ENCODE assay signal across 8 mouse cellular contexts in the genomic region with DNA sequence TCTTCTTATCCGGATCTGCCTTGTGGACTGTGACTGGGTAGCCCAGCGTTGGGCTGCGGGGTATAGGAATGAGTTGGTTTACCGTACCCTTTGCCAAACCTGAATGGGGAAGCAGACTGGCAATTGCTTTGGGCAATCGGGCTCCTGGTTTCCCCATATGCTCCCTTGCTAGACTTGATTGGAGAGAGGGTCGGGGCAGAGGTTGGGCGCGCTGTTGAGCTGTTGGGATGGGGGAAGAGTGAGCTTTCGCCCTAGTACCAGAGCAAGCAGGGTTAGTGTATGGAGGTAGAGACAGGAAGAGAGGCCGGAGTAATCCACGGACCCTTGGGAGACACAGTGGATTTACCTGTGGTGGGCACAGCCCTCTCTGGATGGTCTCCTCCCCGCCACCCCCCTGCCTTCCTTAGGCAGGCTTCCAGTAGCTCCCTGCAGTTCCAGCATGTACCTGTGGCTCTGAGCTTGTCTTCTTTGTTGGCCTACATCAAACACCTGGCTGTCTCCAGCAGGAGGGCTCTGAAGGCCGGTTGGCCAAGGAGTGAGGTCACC. TPM values are rescaled to one million over a fixed set of nuclear protein-coding genes. Genes with fewer than 3 reads are reported as not detected.
DNase-seq lines count a peak whose midpoint lies in the region; ATAC-seq lines count a peak whose summit lies in the region.

No protein-coding gene starts in this region.

- WGBS in heart, embryonic 12.5 days = 4% methylated on average over 13 of the region's 13 CpGs
- 3% methylated on average over 13 of the region's 13 CpGs for WGBS in forebrain, embryonic 13.5 days
- 5% methylated on average over 13 of the region's 13 CpGs for WGBS in limb, embryonic 10.5 days
- 7% methylated on average over 13 of the region's 13 CpGs for WGBS in midbrain, embryonic 14.5 days

- peak overlapping the region; percentile 98; the same call in 1 of the 2 replicates for H3K27ac ChIP-seq in heart, embryonic 12.5 days (ENCODE audit: poor library complexity, severe bottlenecking)
- peak overlapping the region; percentile 87 for H3K27ac ChIP-seq in brown adipose tissue, adult 24 weeks (replicated peaks; ENCODE audit: low read depth, low read length)
- peak overlapping the region; percentile 92 for H3K27ac ChIP-seq in forebrain, embryonic 13.5 days
- peak overlapping the region; percentile 92 for H3K27ac ChIP-seq in limb, embryonic 10.5 days
- H3K27ac ChIP-seq in midbrain, embryonic 14.5 days (replicated peaks; ENCODE audit: low read depth, low read length) = peak overlapping the region; percentile 89

- peak overlapping the region; percentile 96 for H3K9ac ChIP-seq in heart, embryonic 12.5 days
- H3K9ac ChIP-seq in forebrain, embryonic 13.5 days = peak overlapping the region; percentile 88
- peak overlapping the region; percentile 84 for H3K9ac ChIP-seq in midbrain, embryonic 14.5 days (replicated peaks; ENCODE audit: low read length)

- H3K9me3 ChIP-seq in heart, embryonic 12.5 days (replicated peaks) = no peaks in the 10 kb centered on the region
- H3K9me3 ChIP-seq in forebrain, embryonic 13.5 days (replicated peaks) = no peaks in the 10 kb centered on the region
- H3K9me3 ChIP-seq in limb, embryonic 10.5 days (replicated peaks) = no peaks in the 10 kb centered on the region
- H3K9me3 ChIP-seq in midbrain, embryonic 14.5 days (ENCODE audit: control insufficient read depth, low read length) = no peaks in the 10 kb centered on the region

- intact Hi-C loops in heart, postnatal 10 days (cut with DNase I) = loop anchor here (5.0 kb wide), 3 partner anchors 38 to 92 kb away; a partner anchor contains a TSS

- ATAC-seq in heart, embryonic 12.5 days (ENCODE audit: insufficient number of reproducible peaks, low FRiP score) = peak; percentile 22; the same call in 1 of the 2 replicates
- peak; percentile 41 for ATAC-seq in forebrain, embryonic 13.5 days
- peak; percentile 38; the same call in 1 of the 2 replicates for ATAC-seq in midbrain, embryonic 14.5 days (ENCODE audit: low FRiP score, low TSS enrichment)

- no peaks in the 10 kb centered on the region for H3K36me3 ChIP-seq in heart, embryonic 12.5 days
- H3K36me3 ChIP-seq in forebrain, embryonic 13.5 days (ENCODE audit: poor library complexity, severe bottlenecking) = no peaks in the 10 kb centered on the region
- no peaks in the 10 kb centered on the region for H3K36me3 ChIP-seq in limb, embryonic 10.5 days
- H3K36me3 ChIP-seq in midbrain, embryonic 14.5 days (ENCODE audit: control insufficient read depth, insufficient read depth, low read length) = no peaks in the 10 kb centered on the region

- H3K4me1 ChIP-seq in heart, embryonic 12.5 days (replicated peaks) = peaks cover 57% of the 10 kb centered on the region
- peaks cover 10% of the 10 kb centered on the region; the same call in 1 of the 2 replicates for H3K4me1 ChIP-seq in brown adipose tissue, adult 24 weeks (ENCODE audit: control insufficient read depth, insufficient read depth, insufficient read length, low read length)
- peaks cover 33% of the 10 kb centered on the region for H3K4me1 ChIP-seq in forebrain, embryonic 13.5 days
- peaks cover 35% of the 10 kb centered on the region for H3K4me1 ChIP-seq in limb, embryonic 10.5 days
- peaks cover 20% of the 10 kb centered on the region for H3K4me1 ChIP-seq in midbrain, embryonic 14.5 days (ENCODE audit: control insufficient read depth, insufficient read depth, low read length)

- no peaks in the 10 kb centered on the region for H3K27me3 ChIP-seq in heart, embryonic 12.5 days (replicated peaks)
- H3K27me3 ChIP-seq in forebrain, embryonic 13.5 days = no peaks in the 10 kb centered on the region
- H3K27me3 ChIP-seq in limb, embryonic 10.5 days (ENCODE audit: low read depth, poor library complexity, severe bottlenecking) = peaks cover 42% of the 10 kb centered on the region
- H3K27me3 ChIP-seq in midbrain, embryonic 14.5 days (ENCODE audit: control insufficient read depth, insufficient read depth, low read length) = no peaks in the 10 kb centered on the region

- DNase-seq in heart, postnatal 10 days = no peak
- DNase-seq in limb, embryonic 10.5 days (ENCODE audit: low spot score) = peak; percentile 66
- peak; percentile 46 for DNase-seq in midbrain, embryonic 14.5 days
- no peak for DNase-seq in gastrocnemius, adult 8-10 months (ENCODE audit: low spot score in 2 of 2)
- no peak for DNase-seq in urinary bladder, postnatal 10 days (ENCODE audit: low spot score)

- peak overlapping the region; percentile 72 for H3K4me2 ChIP-seq in heart, embryonic 12.5 days
- peak overlapping the region; percentile 92 for H3K4me2 ChIP-seq in forebrain, embryonic 13.5 days
- peak overlapping the region; percentile 82 for H3K4me2 ChIP-seq in midbrain, embryonic 14.5 days (ENCODE audit: low read length)

- peak overlapping the region; percentile 70 for H3K4me3 ChIP-seq in heart, embryonic 12.5 days
- peak overlapping the region; percentile 92 for H3K4me3 ChIP-seq in brown adipose tissue, adult 24 weeks (ENCODE audit: insufficient read depth, low read depth, low read length)
- peak overlapping the region; percentile 73 for H3K4me3 ChIP-seq in forebrain, embryonic 13.5 days
- peak overlapping the region; percentile 80 for H3K4me3 ChIP-seq in limb, embryonic 10.5 days
- H3K4me3 ChIP-seq in midbrain, embryonic 14.5 days (replicated peaks; ENCODE audit: low read depth, low read length) = peak overlapping the region; percentile 77

RNA-seq across cellular contexts. Expression of a gene that starts 1.3 kb away (rescaled TPM):
- 14.4 and 18.6 TPM in 2 replicates for polyA plus RNA-seq in heart, embryonic 12.5 days (2016; fragmentation: Nextera tagmentation; extraction: Ambion mirVana)
- 10 to 100 TPM; 22.9 to 28.6 TPM for total RNA-seq in heart, postnatal 10 days (2021)
- polyA plus RNA-seq in brown adipose tissue, adult 24 weeks (2012; ENCODE audit: insufficient read depth, insufficient read length, missing spikeins) = 10.9 and 11.9 TPM in 2 replicates
- 16.9 and 19.5 TPM in 2 replicates for polyA plus RNA-seq in forebrain, embryonic 13.5 days (2015; fragmentation: Nextera tagmentation; extraction: Ambion mirVana)
- 10.6 and 11.5 TPM in 2 replicates for polyA plus RNA-seq in limb, embryonic 10.5 days (2016; fragmentation: Nextera tagmentation; extraction: Ambion mirVana)
- polyA plus RNA-seq in midbrain, embryonic 14.5 days (2014; fragmentation: Nextera tagmentation; extraction: Ambion mirVana) = 28.3 and 35.7 TPM in 2 replicates
- total RNA-seq in gastrocnemius, adult 8-10 months (2022) = 1 to 10 TPM; 4.0 to 9.7 (median 5.3) TPM

RNA-seq across cellular contexts. Expression of a gene that starts 57.5 kb away (rescaled TPM):
- polyA plus RNA-seq in heart, embryonic 12.5 days (2016; fragmentation: Nextera tagmentation; extraction: Ambion mirVana) = not detected in 2 replicates
- not detected for total RNA-seq in heart, postnatal 10 days (2021)
- polyA plus RNA-seq in brown adipose tissue, adult 24 weeks (2012; ENCODE audit: insufficient read depth, insufficient read length, missing spikeins) = not detected in 2 replicates
- not detected in 2 replicates for polyA plus RNA-seq in forebrain, embryonic 13.5 days (2015; fragmentation: Nextera tagmentation; extraction: Ambion mirVana)
- not detected in 2 replicates for polyA plus RNA-seq in limb, embryonic 10.5 days (2016; fragmentation: Nextera tagmentation; extraction: Ambion mirVana)
- not detected in 2 replicates for polyA plus RNA-seq in midbrain, embryonic 14.5 days (2014; fragmentation: Nextera tagmentation; extraction: Ambion mirVana)
- total RNA-seq in gastrocnemius, adult 8-10 months (2022) = not detected

Comparison
In these comparisons a context has a peak if more than half of its experiments do, and no peak if none do; other contexts are left out.
1. DNase-seq: peak in limb, embryonic 10.5 days (single experiment) and midbrain, embryonic 14.5 days (single experiment); none in heart, postnatal 10 days (0 of 2), gastrocnemius, adult 8-10 months (0 of 2) and urinary bladder, postnatal 10 days (single experiment).
2. Peak in every context shown above with its lines, with median percentiles within 50 percentile points of each other: ATAC-seq, H3K27ac ChIP-seq, H3K4me2 ChIP-seq, H3K4me3 ChIP-seq and H3K9ac ChIP-seq.